Mouse (Mus musculus) MN1 (cell line): ENCODE data around the gene Itgal.
"Not testable (repeated sequence)": the region's sequence is repeated elsewhere in the genome, so short reads cannot be mapped to it uniquely, and the experiment has no call there.

ENCODE experiments used
- DNase-seq: peaks from one replicate; pipeline ENCODE4 v3.0.0-alpha.2; 2016; ENCODE audit warnings: low spot score

Itgal gene

DNA sequence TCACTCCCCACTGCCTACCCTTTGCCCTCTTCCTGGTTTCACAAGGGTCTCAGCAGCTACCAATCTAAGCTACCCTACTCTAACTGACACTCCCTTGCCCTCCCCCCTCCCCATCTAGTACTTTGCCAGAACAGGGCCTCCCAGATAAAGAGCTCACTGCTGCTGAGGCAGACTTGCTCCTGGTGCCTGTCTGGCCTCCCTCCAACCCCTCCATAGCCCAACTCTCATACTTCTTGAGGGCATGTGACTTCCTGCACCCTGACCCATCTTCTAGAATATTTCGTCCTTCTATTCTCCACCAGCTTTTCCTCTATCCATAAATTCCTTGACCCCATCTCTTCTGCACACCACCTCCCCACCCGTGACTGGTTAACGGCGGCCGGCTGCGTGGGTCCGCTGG is 46.8 kb downstream of the Itgal start:
- no peak for DNase-seq

DNA sequence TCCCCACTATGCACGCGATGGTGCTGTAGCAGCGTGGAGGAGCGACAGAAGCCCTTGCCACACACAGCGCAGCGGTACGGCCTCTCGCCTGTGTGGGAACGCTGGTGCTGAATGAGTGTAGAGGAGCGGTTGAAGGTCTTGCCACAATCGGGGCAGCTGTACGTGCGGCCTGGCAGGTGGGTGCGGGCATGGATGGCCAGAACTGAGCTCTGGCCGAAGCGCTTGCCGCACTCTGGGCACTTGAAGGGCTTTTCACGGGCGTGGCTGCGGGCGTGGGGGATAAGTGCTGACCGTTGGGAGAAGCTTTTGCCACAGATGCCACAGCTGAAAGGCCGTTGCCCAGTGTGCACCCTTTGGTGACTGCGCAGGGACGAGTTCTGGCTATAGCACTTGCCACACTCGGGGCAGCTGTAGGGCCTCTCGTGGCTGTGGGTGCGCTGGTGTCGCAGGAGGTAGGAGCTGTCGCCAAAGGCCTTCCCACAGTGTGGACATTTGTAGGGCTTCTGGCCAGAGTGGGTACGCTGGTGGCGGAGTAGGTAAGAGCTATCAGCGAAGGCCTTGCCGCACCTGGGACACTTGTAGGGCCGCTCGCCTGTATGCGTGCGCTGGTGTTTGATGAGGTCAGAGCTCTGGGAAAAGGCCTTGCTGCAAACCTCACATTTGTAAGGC is 47.4 kb downstream of the Itgal start:
- no peak for DNase-seq

DNA sequence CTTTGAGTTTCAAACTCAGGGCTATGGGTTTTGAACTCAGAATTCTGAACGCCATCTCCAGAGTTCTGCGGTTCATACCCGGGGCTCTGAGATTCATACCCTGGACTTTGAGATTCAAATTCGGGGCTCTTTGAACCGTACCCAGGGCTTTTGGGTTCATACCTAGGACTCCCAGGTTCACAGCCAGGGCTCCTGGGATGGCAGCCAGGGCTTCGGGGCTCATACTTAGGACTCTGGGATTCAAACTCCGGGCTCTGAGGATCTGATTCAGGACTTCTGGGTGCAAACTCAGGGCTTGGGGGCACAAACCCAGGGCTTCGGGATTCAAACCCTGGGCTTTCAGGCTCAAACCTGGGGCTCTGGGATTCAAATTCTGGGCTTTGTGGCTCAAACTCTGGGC is 48.3 kb downstream of the Itgal start:
- DNase-seq: no peak

DNA sequence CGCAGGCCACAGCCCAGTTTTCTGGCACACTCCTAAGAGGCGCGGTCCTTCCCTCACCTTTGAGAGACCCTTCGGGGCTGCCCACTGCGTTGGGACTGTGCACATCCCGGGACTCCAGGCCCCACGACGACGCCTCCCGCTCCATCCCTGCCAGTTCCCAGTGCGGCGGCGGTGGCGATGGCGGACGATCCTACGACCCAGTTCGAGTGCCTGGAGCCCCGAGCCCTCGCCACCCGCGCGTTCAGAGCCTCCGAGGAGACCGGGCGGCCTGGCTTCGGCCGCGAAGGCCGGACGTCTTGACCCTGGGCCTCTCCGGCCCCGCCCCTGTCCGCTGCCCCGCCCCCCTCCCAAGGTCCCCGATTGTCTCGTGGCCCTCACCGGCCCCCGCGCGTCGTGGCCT is 49.0 kb downstream of the Itgal start:
- peak; percentile 72 for DNase-seq

DNA sequence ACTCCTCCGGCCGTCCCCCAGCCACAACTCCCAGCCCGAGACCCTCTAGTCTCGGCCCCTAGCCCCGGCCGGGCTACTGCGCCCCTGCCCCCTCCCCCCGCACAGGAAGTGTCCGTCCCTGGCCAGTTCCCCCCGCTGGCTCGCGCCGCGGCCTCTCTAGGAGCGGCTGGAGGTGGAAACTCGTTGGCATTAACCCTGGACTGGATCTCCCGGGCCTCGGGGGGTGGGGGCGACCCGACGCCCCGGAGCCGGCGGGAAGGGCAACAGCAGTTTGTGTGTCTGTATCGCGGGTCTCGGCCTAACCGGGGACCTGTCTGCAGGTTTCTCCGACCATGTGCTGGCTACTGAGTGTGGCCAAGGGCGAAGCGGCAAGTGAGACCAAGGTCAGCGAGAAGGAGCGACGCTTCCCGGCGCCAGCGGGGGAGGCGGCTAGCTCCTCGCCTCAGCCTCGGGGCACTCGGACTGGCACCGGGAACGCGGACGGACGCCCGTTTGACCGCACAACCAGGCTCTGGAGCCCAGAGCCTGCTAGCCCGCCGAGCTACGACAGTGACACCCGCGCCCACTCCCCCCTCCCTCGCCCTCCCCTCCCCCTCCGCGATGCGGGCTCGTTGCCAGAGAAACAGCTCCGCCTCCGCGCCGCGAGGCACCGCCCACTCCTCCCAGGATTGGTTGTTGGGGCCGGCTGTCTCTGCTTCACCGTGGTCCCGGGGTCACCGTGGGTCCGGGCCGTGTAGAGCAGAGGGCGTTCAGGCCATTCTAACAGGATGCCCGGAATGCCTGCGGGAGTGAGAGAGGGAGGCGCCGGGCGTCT is 49.7 kb downstream of the Itgal start, which contains the start of gene Zfp768:
Zfp768 (minus strand) TSS at position 78 of the 814 bp plus-strand sequence.
- DNase-seq: peak; percentile 92

DNA sequence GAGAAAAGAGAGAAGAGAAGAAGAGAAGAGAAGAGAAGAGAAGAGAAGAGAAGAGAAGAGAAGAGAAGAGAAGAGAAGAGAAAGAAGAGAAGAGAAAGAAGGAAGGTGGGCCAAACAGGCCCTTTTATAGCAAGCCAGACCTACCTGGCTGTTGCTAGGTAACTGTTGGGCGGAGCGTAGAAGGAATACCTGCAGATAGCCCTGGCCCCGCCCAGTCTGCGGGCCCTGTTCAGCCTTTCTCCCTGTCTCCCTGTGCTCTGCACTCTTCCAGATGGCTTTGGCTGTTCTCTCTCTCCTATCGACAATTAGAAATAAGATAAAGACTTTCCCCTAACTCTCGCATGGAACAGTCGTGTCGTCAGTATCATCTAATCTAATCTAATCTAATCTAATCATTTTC is 50.6 kb downstream of the Itgal start:
- DNase-seq: no peak

DNA sequence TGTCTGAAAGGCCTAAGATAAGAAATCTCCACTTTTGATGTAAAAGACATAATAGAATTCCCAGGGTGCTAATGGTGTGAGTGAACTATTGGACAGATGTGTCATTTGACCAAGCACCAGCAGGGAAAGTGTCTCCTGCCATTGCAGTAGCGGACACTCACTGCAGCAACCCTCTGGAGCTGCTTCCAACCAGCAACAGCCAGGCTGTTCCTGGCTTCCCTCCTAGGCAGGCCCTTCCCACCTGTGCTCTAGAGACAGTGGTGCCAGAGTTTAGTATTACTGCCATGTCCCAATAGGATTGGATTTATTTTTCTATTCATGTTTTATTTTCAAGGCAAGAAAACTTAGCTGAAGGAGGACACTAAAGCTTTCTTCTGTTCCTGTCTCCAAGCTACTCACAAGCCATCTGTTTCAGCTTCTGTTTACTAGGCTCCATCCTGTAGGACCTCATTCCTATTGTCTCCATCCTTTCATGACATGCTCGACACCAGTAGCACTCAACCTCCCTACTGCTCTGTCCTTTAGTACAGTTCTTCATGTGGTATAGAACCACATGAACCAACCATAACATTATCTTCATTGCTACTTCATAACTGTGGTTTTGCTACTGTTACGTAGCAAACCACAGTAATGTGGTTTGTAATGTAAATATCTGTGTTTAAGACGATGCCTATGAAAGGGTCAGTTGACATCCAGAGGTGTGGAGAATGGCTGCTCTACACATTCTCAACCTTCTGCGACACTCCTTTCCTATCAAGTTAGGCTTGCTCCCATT is 55.4 kb downstream of the Itgal start:
- DNase-seq: no peak

DNA sequence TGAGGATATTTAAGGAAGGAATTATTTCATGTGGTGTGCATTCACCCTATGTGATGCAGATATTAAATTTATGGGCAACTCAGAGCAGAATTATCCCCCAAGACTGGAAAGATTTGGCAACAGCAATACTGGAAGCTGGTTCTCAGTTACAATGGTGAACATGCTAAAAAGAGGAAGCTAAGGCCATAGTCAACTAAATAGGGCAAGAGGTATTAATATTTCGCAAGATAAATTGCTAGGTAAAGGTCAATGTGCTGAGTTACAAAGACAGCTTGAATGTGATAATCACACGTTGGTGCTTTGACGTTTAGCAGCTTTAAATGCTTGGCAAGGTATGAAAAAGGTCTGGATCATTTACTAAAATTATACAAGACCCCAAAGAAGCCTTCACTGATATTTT is 59.7 kb downstream of the Itgal start:
- DNase-seq: no peak

DNA sequence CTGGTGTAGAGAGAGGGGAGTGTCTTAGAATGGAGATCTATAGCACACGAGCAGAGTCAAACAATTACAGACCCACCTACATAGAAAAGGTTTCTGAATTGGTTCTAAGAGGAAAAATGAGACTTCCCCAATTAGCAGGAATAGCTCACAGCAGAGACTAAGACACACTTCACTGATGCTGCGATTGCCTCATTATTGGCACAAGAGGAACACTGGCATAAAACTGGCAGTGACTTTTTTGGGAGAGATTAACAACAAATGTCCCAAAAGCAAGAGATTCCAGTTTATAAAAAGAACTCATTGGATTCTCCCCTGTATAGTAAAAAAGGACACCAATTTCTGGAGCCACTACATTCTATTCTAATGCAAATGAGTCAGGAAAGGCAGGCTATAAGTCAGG is 61.8 kb downstream of the Itgal start:
- DNase-seq: no peak

DNA sequence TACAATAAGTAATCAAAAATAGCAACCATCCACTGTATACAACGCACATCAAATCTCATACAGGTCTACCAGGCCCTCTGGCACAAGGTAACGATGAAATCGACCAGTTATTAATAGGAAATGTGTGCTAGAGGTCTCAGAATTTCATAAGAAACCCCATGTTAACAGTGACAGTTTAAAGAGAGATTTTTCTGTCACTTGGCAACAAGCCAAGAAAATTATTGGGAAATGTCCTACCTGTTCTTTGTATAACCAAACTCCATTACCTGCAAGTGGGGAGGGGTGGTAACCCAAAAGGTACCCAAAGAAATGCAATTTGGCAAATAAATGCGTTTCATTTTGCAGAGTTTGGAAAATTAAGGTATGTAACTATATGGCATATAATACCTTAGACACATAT is 62.4 kb downstream of the Itgal start:
- no peak for DNase-seq

DNA sequence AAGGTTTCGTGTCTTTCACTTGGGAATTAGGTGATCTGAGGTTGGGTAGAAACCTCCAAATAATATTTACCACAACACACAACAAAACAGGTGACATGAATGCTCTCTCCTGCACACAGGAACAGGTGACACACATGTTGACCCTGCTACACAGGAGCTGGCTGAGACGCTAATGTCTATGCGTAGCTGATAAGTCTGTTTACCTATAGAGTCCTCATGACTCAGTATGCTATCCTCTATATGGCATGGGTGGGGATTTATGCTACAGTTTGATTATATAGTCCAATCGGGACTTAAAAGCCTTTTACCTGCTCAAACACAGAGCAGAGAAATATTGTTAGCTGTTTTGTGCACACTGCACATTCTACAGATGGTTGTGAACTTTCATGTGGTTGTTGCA is 64.2 kb downstream of the Itgal start:
- no peak for DNase-seq

DNA sequence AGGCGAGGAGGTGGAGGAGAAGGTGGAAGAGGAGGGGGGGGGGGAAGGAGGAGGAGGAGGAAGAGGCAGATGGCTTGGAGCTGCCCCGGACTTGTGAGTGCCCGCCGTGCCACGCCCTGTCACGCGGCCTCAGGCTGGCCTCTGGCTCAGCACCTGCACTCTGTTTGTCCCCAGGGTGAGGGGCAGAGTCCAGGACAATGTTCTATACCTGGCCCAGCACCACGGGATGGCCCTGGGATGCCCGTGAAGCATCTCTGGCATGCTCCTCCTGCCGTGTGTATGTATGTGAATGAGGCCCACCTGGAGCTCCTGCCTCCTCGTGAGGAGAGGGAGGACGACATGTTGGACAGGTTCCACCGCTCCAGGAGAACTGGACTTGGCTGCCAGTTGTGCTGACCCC is 65.4 kb downstream of the Itgal start:
- DNase-seq: no peak

DNA sequence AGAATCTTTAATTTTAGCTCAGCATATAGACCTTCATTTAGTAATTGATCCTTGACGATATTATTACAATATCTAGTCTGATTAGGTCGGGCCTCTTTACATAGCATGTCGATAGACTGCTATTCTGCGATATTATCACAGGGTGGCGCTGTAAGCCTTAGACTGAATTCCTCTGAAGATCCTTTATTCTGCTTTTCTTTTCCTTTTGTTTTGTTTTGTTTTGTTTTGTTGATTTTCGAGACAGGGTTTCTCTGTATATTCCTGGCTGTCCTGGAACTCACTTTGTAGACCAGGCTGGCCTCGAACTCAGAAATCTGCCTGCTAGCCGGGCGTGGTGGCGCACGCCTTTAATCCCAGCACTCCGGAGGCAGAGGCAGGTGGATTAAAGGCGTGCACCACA is 66.4 kb downstream of the Itgal start:
- DNase-seq: peak; percentile 82

DNA sequence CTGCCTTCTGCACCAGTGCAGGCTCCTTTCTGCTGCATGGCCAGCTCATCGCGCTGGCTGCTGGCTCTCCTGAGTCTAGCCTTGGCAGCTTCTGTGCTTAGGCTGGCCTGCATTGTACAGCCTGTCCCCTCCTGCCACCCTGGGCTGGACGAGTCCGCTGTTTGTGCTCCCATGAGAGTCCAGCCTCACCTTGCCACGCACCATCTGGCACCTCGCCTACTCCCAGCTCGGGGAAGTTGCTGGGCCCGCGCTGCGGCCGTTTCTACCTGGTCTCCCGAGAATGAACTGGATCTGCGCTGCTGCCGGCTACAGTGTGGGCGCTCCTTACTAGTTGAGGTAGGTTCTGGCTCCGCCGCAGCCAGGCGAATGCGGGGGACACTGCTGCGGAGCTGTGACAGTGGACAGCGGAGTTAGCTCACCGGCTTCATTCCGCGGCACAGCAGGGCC is 67.4 kb downstream of the Itgal start:
- peak; percentile 49 for DNase-seq

DNA sequence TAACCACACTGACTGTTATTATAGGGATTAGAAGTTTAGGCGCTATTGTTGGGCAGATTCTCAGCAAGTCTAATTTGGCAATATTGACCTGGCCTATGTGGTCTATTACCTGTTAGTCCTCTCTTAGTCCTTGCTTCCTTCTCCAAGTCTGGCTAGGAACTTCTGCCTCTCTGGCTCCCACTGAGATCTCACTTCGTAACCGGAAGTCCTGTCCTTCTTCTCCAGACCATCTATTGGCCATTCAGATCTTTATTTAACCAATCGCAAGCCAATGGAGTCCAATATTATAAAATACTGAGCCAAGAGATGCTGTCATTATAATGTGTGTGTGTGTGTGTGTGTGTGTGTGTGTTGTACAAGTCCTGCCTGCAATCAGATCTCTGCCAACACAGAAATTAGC is 68.1 kb downstream of the Itgal start:
- DNase-seq: no peak

DNA sequence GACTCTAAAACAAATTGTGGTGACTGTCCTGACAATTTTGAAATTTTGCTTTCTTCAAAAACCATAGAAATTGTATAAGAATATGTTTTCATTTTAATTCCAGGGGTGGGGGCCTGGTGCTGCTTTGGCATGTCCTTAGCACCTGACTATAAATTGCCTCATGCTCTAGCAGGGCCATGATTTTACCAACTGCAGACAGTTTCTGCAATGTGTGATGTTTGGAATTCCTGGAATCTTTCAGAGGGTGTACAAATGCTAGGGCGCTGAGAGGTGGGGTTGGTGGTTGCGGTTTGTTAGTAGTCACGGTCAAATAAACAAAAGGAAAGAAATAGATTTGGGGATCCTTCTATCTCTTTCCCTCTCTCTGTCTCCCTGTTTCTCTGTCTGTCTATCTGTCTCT is 70.2 kb downstream of the Itgal start:
- DNase-seq: no peak

DNA sequence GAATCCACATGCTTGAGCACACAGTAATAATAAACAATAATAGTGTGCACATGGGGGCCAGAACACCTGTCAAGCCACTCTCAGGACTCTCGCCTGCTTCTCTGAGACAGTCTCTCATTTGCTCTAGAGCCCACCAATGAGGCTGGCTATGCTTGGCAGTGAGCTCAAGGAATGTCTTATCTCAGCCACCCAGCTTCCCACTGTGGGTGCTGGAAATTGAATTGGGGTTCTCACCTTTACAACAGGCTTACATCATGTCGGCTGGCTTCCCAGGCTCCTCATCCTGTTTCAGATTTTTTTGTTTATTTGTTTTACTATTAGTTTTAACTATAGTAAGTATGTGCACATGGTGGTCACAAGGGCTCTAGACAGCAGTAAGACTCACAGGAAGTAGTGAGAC is 75.2 kb downstream of the Itgal start:
- no peak for DNase-seq

DNA sequence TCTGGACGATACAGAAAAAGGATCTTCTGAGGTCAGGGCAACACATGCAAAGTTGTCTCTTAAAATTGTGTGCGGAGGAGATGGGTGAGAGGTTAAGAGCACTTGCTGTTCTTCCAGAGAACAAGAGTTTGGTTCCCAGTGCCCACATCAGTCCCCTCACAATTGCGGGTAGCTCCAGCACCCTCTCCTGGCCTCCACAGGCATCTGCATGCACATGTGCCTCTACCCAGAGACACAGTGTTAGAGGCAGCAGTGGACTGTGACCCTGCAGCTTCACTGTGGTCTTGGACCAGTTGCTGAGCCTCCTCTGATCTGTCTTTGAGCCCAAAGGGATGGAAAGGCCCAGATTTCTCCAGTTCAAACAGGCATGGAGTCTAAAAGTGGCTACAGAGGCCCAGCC is 75.8 kb downstream of the Itgal start:
- DNase-seq: not testable (repeated sequence)

DNA sequence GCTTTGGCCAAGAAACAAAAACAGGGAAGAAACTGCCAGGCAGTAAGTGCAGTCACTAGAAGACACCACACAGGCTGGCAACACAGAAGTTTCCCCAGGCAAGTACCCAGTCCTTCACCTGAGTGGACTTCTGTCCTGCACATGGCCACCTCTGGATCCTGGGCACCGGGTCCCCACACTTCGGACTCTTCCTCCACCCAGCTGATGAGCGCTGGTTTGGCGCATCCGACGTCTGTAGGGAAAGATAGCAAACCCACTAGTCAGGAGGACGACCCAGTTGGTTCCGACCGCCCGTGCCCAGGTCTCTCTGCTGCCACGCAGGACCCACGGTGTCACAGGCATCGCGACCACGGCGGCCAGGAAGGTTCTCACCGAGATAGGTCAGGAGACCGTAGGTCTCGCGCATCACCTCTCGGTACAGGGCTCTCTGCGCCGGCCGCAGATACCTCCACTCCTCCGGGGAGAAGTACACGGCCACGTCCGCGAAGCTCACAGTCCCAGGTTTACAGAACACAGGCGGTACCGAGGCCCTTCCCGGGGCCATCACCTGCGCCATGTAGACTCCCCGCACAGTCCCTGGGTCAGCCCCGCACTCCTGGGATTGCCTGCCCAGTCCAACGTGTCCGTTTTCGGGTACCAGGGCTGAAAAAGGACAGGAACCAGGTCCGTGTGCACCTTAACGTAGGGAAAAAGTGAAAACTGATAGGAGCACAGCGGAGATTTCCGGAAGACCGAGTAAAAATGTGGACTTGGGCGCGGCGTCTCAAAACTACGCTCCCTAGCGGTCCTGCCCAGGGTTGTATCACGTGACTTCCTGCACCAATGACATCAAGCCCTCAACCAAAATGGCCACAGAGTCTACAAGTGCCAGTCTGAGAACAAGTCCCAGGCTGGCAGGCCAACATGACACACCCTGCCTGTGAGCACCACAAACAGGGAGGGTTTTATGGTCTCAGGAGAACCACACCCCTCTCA is 79.5 kb downstream of the Itgal start, which contains the start of gene Zfp747:
Zfp747 (minus strand) TSS at position 780 of the 975 bp plus-strand sequence.
- peak; percentile 94 for DNase-seq

DNA sequence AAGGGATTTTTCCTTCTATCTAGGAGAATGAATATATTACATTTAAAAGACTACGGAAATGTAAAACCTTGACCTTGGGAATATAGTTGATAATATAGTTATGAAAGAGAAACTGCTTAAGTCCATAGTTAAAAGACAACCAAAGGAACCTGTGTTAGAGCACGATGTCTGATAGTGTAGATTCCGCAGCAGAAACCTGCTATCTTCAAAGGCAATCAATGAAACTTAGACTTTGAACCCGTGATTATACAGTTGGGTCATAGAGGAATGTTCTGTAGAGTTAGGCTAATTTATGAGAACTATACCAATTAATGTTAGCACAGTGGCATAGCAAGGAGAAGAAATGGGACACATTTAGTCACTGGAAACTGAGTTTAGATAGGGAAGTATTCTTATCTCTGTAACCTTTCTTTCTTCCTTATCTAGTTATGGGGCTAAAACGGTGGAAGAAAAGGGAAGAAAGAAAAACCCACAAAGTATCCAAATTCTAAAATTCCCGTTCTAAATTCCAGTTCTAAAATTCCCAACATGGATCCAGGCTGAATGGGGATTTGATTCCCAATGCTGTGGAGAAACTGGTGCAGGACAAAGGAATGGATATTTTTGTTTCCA is 82.4 kb downstream of the Itgal start:
- DNase-seq: no peak
